Mouse (Mus musculus): ENCODE measurements at regions not wholly inside any gene's neighbourhood (a gene's known extent, or its start where the extent isn't known, plus 50 kb on each side); places are given as distances from the start of the nearest gene placed in this dataset.

GRCm38 (mm10) chr1:35527750-35528476, 540.3 kb upstream of the Hs6st1 start:
- TF ChIP-seq GATA1 (IDR thresholded peaks at IDR 0.05; ENCODE audit: low read length) (no peak), TAL1 (IDR thresholded peaks at IDR 0.05; ENCODE audit: low read length) (no peak)

All from erythroblast, embryonic 14.5 days (primary cell).